In genomic region chr7:3339010-3339409, GRCm38 (mm10) we compare ENCODE assay signal across 21 mouse cellular contexts. TPM values are rescaled to one million over a fixed set of nuclear protein-coding genes. Genes with fewer than 3 reads are reported as not detected.
"Had no signal": no experiment of that assay in that cellular context is flagged by ENCODE, and none has a peak within 500 bp of the region (broad histone marks: within the 10 kb centered on the region; RNA-seq: fewer than 3 reads in every experiment).

No protein-coding gene starts in this region.

- ATAC-seq: liver, embryonic 12.5 days had no signal

- H3K27ac ChIP-seq: kidney, embryonic 15.5 days; limb, embryonic 10.5 days; limb, embryonic 13.5 days; liver, embryonic 12.5 days; liver, embryonic 15.5 days; lung, embryonic 15.5 days; midbrain, embryonic 10.5 days; neural tube, embryonic 12.5 days; neural tube, embryonic 15.5 days; stomach, postnatal 0 days had no signal

- H3K4me2 ChIP-seq: kidney, embryonic 15.5 days; limb, embryonic 13.5 days; liver, embryonic 12.5 days; liver, embryonic 15.5 days; lung, embryonic 15.5 days; neural tube, embryonic 12.5 days; neural tube, embryonic 15.5 days had no signal

- H3K27me3 ChIP-seq: limb, embryonic 13.5 days; neural tube, embryonic 12.5 days; neural tube, embryonic 15.5 days had no signal

- H3K9me3 ChIP-seq: kidney, embryonic 15.5 days; limb, embryonic 10.5 days; limb, embryonic 13.5 days; liver, embryonic 12.5 days; liver, embryonic 15.5 days; lung, embryonic 15.5 days; megakaryocyte, embryonic 14.5 days; midbrain, embryonic 10.5 days; neural tube, embryonic 12.5 days; neural tube, embryonic 15.5 days had no signal

- H3K9ac ChIP-seq: kidney, embryonic 15.5 days; limb, embryonic 13.5 days; liver, embryonic 12.5 days; liver, embryonic 15.5 days; lung, embryonic 15.5 days; neural tube, embryonic 12.5 days; neural tube, embryonic 15.5 days had no signal

- H3K4me1 ChIP-seq: kidney, embryonic 15.5 days; liver, embryonic 12.5 days; liver, embryonic 15.5 days; lung, embryonic 15.5 days; megakaryocyte, embryonic 14.5 days had no signal

- H3K36me3 ChIP-seq: liver, embryonic 12.5 days; liver, embryonic 15.5 days had no signal

- DNase-seq: kidney, adult 2 months; kidney, postnatal 10 days; kidney, postnatal 36 days; liver; lung, adult 18-20 months; lung, postnatal 10 days; lung, postnatal 36 days; midbrain, embryonic 14.5 days; right cerebral cortex, postnatal 4 days; thymus, postnatal 25 days had no signal

- H3K4me3 ChIP-seq: kidney, embryonic 15.5 days; limb, embryonic 10.5 days; limb, embryonic 13.5 days; liver, embryonic 12.5 days; liver, embryonic 15.5 days; lung, embryonic 15.5 days; megakaryocyte, embryonic 14.5 days; midbrain, embryonic 10.5 days; neural tube, embryonic 12.5 days; neural tube, embryonic 15.5 days had no signal

RNA-seq across cellular contexts. Expression of gene Prkcg, which starts 50.0 kb away (rescaled TPM):
- polyA plus RNA-seq: liver, embryonic 15.5 days had no signal

RNA-seq across cellular contexts. Expression of gene Cacng8, which starts 51.5 kb away (rescaled TPM):
- polyA plus RNA-seq: liver, embryonic 15.5 days had no signal
